Mouse (Mus musculus): ENCODE measurements around the gene Timm29. TPM values are rescaled to one million over a fixed set of nuclear protein-coding genes. Genes with fewer than 3 reads are reported as not detected.

The Timm29 gene
- polyA plus RNA-seq (2012; ENCODE audit: low replicate concordance), result 19.0 and 25.0 TPM in 2 replicates

DNA sequence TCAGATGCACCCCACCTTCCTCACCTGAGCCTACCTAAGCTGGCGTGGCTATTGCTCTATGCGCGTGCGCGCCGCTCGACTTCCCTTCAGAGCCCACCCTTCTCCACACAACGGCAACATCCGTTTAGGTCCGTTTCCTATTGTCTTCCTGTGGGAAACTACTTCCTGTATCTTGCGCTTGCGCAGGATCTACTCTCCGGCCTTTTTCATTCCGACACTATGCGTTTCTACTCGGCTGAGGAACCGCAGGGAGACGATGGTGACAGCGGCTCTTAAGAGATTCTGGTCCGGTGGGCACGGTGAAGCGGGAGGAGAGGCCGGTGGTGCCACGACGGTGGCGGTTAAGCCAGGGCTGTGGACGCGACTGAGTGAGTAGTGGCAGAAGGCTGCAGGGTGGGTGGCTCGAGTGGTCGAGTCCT is at the start of gene Timm29, which contains the start of gene Yipf2:
TSS of gene Timm29 (plus strand) at position 20 of the 419 bp plus-strand sequence.
TSS of gene Yipf2 (minus strand) at position 126 of the 419 bp plus-strand sequence.

DNA sequence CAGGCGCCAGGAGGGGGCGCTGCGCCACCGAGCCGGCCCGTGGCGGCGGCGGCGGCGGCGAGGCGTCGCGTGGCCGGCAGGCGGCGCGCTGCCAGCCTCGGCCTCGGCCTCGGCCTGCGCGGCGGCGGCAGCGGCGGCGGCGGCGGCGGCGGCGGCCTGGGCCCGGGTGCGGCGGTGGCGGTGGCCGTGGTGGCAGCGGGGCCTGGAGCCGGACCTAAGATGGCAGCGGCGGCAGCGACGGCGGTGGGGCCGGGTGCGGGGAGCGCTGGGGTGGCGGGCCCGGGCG is 45.8 kb upstream of the Timm29 start, which contains the start of gene Carm1:
TSS of gene Carm1 (plus strand) at position 106 of the 286 bp plus-strand sequence.

DNA sequence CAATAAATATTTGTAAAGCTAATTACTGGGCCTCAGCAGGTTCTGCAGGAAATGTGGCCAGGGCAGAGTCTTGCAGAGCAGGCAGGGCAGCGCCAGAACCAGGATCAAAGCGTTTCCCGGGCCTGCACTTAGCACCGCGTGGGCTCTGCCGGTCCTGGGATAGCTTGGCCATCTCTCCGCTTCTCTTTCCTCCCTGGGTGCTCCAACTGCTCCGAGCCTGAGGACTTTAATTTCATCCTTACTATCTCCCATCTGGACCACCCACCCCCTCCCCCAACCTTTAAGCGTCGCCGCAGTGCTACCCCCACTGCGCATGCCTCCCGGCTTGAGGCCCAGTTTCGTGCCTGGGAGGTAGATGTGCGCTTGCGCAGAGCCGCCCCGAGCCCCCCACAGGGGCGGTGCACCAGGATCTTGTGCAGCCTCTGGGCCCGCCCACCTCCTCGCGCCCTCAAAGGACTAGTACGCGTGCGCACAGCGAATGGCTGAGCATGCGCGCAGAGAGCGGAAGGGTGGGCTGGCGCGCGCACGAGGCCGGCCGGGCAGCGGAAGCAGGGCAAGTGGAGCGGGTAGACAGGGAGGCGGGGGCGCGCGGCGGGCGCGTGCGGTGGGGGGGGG is 23.2 kb downstream of the Timm29 start, which contains the start of gene Smarca4:
TSS of gene Smarca4 (plus strand) at position 553 of the 615 bp plus-strand sequence.

Other genes starting within 250 kb of the Timm29 start
- 37.6 and 56.9 TPM in 2 replicates for gene Ilf3, start 224.9 kb upstream of the Timm29 start, polyA plus RNA-seq (2012; ENCODE audit: low replicate concordance)
- 64.2 and 75.8 TPM in 2 replicates for gene Qtrt1, start 180.9 kb upstream of the Timm29 start, polyA plus RNA-seq (2012; ENCODE audit: low replicate concordance)
- gene Dnm2, start 167.8 kb upstream of the Timm29 start, polyA plus RNA-seq (2012; ENCODE audit: low replicate concordance), result 869 and 1,352 TPM in 2 replicates
- gene Tmed1, start 82.5 kb upstream of the Timm29 start, polyA plus RNA-seq (2012; ENCODE audit: low replicate concordance), result 8.2 and 14.3 TPM in 2 replicates
- 70.9 and 71.6 TPM in 2 replicates for gene AB124611, start 66.5 kb upstream of the Timm29 start, polyA plus RNA-seq (2012; ENCODE audit: low replicate concordance)
- 276 and 327 TPM in 2 replicates for gene Carm1, start 45.8 kb upstream of the Timm29 start, polyA plus RNA-seq (2012; ENCODE audit: low replicate concordance)
- gene Yipf2, start 106 bp downstream of the Timm29 start, polyA plus RNA-seq (2012; ENCODE audit: low replicate concordance), result 2.5 and 3.0 TPM in 2 replicates
- gene Smarca4, start 23.4 kb downstream of the Timm29 start, polyA plus RNA-seq (2012; ENCODE audit: low replicate concordance), result 291 and 327 TPM in 2 replicates
- gene Ldlr, start 130.8 kb downstream of the Timm29 start, polyA plus RNA-seq (2012; ENCODE audit: low replicate concordance), result 5.5 and 9.9 TPM in 2 replicates
- 66.2 and 67.6 TPM in 2 replicates for gene Spc24, start 167.6 kb downstream of the Timm29 start, polyA plus RNA-seq (2012; ENCODE audit: low replicate concordance)
- gene Kank2, start 206.0 kb downstream of the Timm29 start, polyA plus RNA-seq (2012; ENCODE audit: low replicate concordance), result 0.86 and 1.6 TPM in 2 replicates
- gene Angptl8, start 242.8 kb downstream of the Timm29 start, polyA plus RNA-seq (2012; ENCODE audit: low replicate concordance), result not detected in 2 replicates